Mouse (Mus musculus): ENCODE results near the gene Ccnjl. TPM values are rescaled to one million over a fixed set of nuclear protein-coding genes. Genes with fewer than 3 reads are reported as not detected.

The Ccnjl gene
- polyA plus RNA-seq, 1 experiment from 2014 or later, result 23.7 TPM

DNA sequence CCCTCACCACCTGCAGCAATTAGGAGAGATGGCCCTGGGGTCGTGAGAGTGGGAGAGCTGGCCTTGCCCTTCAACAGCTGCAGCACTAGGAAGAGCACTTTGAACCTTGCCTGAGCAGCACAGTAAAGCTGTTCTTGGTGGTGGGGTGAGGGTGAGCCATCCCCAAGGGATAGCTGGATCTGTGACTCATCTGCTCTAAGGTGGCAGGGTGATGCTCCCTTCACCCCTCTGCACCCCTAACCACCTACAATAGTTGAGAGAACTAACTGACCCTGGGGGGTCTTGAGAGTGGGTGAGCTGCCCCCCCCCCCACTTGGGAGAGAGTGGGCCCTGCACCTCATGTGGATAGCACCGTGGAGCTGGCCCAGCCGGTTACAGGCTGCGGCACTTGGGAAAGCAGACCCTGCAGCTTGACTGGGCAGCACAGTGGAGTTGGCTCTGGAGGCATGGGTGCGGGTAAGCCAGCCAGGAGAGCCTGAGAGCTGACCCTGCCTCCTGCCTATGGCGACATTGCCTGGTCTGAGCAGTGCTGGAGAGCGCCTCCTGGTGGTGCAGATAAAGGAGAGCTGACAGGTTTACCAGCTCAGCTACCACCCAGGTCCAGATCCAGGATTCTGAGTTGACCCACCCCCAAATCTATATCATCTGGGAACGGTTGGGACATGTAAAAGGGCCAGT is 12.1 kb upstream of the Ccnjl start:
- Histone ChIP-seq H3K27me3 (replicated peaks; ENCODE audit: control insufficient read depth, insufficient read depth, low read length) (no peaks in the 10 kb centered on the region), H3K36me3 (ENCODE audit: control insufficient read depth, insufficient read depth, low read length) (no peaks in the 10 kb centered on the region), H3K27ac (ENCODE audit: low read depth) (no peak overlapping the region), H3K4me3 (ENCODE audit: low read depth, low read length) (no peak overlapping the region), H3K9ac (ENCODE audit: low read length) (no peak overlapping the region), H3K9me3 (ENCODE audit: control insufficient read depth, low read length) (no peaks in the 10 kb centered on the region), H3K4me1 (replicated peaks; ENCODE audit: control insufficient read depth, insufficient read depth, low read length) (no peaks in the 10 kb centered on the region), H3K4me2 (ENCODE audit: low read length) (no peak overlapping the region)
- no peak for DNase-seq (ENCODE audit: low spot score)
- ATAC-seq (replicated peaks; ENCODE audit: low FRiP score, low TSS enrichment, low read depth), result peak; percentile 53; the same call in 1 of the 2 replicates
- 44% methylated on average over 8 of the region's 8 CpGs for WGBS

DNA sequence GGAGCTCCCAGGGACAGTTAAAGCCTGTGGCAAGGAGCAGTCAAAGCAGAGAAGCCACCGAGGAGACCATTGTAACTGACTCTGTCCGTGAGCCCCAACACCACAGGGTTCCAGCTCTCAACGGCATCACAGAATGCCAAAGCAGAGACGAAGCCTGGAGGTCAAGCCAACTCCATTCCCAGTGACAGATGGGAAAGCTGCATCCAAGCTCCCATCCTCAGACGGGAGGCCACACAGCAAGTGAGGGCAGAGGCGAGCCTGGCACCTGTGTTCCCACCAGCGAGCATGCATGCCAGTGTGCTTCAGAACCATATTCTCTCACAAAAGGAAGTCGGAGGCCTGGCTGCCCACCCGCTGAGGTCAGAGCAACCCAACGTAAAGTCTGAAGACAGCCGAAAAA is 10.9 kb upstream of the Ccnjl start:
- DNase-seq (ENCODE audit: low spot score), result no peak
- ATAC-seq (replicated peaks; ENCODE audit: low FRiP score, low TSS enrichment, low read depth), result no peak
- H3K27ac ChIP-seq (ENCODE audit: low read depth), result no peak overlapping the region
- 88% methylated on average over 11 of the region's 11 CpGs for WGBS
- H3K4me2 ChIP-seq (ENCODE audit: low read length), result no peak overlapping the region
- no peaks in the 10 kb centered on the region for H3K4me1 ChIP-seq (replicated peaks; ENCODE audit: control insufficient read depth, insufficient read depth, low read length)
- H3K36me3 ChIP-seq (ENCODE audit: control insufficient read depth, insufficient read depth, low read length), result no peaks in the 10 kb centered on the region
- no peaks in the 10 kb centered on the region for H3K9me3 ChIP-seq (ENCODE audit: control insufficient read depth, low read length)
- no peaks in the 10 kb centered on the region for H3K27me3 ChIP-seq (replicated peaks; ENCODE audit: control insufficient read depth, insufficient read depth, low read length)
- H3K4me3 ChIP-seq (ENCODE audit: low read depth, low read length), result no peak overlapping the region
- no peak overlapping the region for H3K9ac ChIP-seq (ENCODE audit: low read length)

DNA sequence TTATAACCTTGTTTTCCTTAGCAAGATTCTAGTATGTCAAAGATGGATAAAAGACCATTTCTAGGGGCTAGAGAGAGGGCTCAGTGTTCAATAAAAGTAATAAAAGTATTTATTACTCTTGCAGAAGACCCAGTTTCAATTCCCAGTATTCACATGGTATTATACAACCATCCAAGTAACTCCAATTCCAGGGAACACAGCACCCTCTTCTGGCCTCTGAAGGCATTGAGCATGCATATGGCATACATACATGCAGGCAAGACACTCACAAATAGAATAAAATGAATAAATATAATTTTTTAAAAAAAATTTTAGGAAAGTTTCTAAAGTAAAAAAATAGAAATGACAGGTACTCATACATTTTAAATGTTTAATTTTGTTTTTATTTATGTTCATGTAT is 10.5 kb upstream of the Ccnjl start:
- Histone ChIP-seq H3K4me2 (ENCODE audit: low read length) (no peak overlapping the region), H3K9me3 (ENCODE audit: control insufficient read depth, low read length) (no peaks in the 10 kb centered on the region), H3K9ac (ENCODE audit: low read length) (no peak overlapping the region), H3K36me3 (ENCODE audit: control insufficient read depth, insufficient read depth, low read length) (no peaks in the 10 kb centered on the region), H3K4me3 (ENCODE audit: low read depth, low read length) (no peak overlapping the region), H3K27me3 (replicated peaks; ENCODE audit: control insufficient read depth, insufficient read depth, low read length) (no peaks in the 10 kb centered on the region), H3K4me1 (replicated peaks; ENCODE audit: control insufficient read depth, insufficient read depth, low read length) (no peaks in the 10 kb centered on the region), H3K27ac (ENCODE audit: low read depth) (no peak overlapping the region)
- DNase-seq (ENCODE audit: low spot score) (no peak), ATAC-seq (replicated peaks; ENCODE audit: low FRiP score, low TSS enrichment, low read depth) (no peak)

DNA sequence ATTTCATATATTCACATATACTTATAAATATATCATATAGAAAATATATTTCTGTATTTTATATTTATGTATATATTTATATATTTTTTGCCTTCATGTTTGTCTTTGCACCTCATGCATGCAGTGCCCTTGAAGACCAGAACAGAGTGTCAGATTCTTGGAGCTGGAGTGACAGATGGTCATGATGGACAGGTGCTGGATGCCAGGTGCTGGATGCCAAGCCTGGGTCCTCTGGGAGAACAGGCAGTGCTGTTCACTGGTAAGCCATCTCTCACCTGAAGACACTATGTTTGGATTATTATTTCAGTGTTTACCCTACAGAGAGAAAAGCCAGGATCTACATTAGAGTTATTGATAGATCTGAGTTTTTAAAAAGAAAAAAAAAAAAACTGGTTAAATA is 9.8 kb upstream of the Ccnjl start:
- no peaks in the 10 kb centered on the region for H3K4me1 ChIP-seq (replicated peaks; ENCODE audit: control insufficient read depth, insufficient read depth, low read length)
- H3K9ac ChIP-seq (ENCODE audit: low read length), result no peak overlapping the region
- H3K36me3 ChIP-seq (ENCODE audit: control insufficient read depth, insufficient read depth, low read length), result no peaks in the 10 kb centered on the region
- ATAC-seq (replicated peaks; ENCODE audit: low FRiP score, low TSS enrichment, low read depth) (no peak), DNase-seq (ENCODE audit: low spot score) (no peak)
- H3K4me2 ChIP-seq (ENCODE audit: low read length), result no peak overlapping the region
- no peak overlapping the region for H3K4me3 ChIP-seq (ENCODE audit: low read depth, low read length)
- no peaks in the 10 kb centered on the region for H3K27me3 ChIP-seq (replicated peaks; ENCODE audit: control insufficient read depth, insufficient read depth, low read length)
- H3K27ac ChIP-seq (ENCODE audit: low read depth), result no peak overlapping the region
- no peaks in the 10 kb centered on the region for H3K9me3 ChIP-seq (ENCODE audit: control insufficient read depth, low read length)

DNA sequence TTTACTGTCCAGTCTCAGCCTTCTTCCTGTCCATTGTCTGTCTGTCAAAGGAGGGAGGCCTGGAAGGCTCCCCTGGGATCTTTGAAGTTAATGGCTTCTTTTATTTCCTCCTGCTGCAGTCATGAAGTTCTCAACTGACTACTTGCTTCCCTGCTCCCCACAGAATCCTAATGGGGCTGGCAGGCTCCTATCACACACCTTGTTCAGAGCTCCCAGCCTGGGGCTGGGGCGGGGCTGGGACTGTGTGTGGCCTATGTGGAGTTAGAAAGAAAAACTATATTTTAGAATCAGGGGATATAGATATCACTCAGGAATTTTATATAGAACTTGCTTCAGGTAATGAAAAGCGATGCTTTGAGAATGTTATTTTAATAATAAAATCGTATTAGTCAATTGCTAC is 8.1 kb upstream of the Ccnjl start:
- Histone ChIP-seq H3K4me1 (replicated peaks; ENCODE audit: control insufficient read depth, insufficient read depth, low read length) (no peaks in the 10 kb centered on the region), H3K4me3 (ENCODE audit: low read depth, low read length) (no peak overlapping the region), H3K4me2 (ENCODE audit: low read length) (no peak overlapping the region), H3K27me3 (replicated peaks; ENCODE audit: control insufficient read depth, insufficient read depth, low read length) (no peaks in the 10 kb centered on the region), H3K9me3 (ENCODE audit: control insufficient read depth, low read length) (no peaks in the 10 kb centered on the region), H3K36me3 (ENCODE audit: control insufficient read depth, insufficient read depth, low read length) (no peaks in the 10 kb centered on the region), H3K9ac (ENCODE audit: low read length) (no peak overlapping the region), H3K27ac (ENCODE audit: low read depth) (no peak overlapping the region)
- ATAC-seq (replicated peaks; ENCODE audit: low FRiP score, low TSS enrichment, low read depth) (no peak), DNase-seq (ENCODE audit: low spot score) (no peak)
- WGBS, result 80% methylated on average over 3 of the region's 3 CpGs

DNA sequence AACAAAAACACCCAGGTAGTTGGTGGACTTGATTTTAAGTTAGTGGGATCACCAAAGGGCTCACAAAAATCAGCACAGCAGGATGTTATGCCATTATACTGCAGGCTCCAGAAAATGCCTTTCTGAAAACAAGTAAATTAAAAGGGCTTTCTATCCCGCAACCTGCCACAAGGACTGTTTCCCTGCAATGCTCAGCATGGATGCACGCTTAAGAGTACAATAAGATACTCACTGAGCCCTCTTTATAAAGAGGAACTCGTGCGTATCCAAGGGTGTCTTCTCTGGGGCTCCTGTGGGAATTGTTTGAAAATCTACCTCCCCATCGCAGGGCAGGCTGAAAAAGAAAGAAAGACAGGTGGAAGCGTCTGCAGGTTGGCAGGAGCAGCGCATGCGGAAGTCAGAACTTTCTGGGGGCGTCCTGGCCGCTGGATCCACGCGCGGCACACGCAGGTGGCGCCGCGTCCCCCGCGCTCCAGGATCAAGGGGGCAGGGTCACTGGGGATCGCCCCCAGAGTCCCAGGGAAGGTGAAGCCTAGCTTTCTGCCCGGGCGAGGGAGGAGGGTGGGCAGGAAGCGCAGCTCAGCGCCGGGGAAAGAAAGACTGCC is 404 bp upstream of the Ccnjl start:
- Histone ChIP-seq H3K4me2 (ENCODE audit: low read length) (peak overlapping the region; percentile 82), H3K27me3 (replicated peaks; ENCODE audit: control insufficient read depth, insufficient read depth, low read length) (no peaks in the 10 kb centered on the region), H3K4me1 (replicated peaks; ENCODE audit: control insufficient read depth, insufficient read depth, low read length) (peaks cover 9% of the 10 kb centered on the region), H3K36me3 (ENCODE audit: control insufficient read depth, insufficient read depth, low read length) (peaks cover 7% of the 10 kb centered on the region), H3K9ac (ENCODE audit: low read length) (peak overlapping the region; percentile 81), H3K4me3 (ENCODE audit: low read depth, low read length) (peak overlapping the region; percentile 90), H3K9me3 (ENCODE audit: control insufficient read depth, low read length) (no peaks in the 10 kb centered on the region), H3K27ac (ENCODE audit: low read depth) (peak overlapping the region; percentile 66)
- DNase-seq (ENCODE audit: low spot score) (no peak), ATAC-seq (replicated peaks; ENCODE audit: low FRiP score, low TSS enrichment, low read depth) (peak; percentile 34; the same call in 1 of the 2 replicates)
- WGBS, result 2% methylated on average over 24 of the region's 25 CpGs

DNA sequence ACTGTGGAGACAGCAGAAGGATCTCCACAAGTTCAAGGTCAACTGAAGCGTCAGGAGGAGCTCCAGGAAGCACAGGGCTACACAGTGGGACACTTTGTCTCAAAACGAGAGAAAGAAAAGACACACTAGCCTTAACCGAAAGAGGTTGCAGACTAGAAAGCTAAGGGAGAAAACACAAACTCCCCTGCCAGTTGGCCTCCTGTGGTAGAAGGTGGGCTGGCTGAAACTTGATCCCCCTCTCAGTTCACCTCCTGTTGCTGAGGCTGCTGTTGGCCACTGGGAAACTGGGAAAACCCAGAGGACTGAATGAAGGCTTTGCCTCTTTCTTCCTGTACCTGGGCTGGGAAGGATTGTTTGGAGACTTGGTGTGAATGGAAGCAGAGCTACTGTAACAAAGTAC is 1.5 kb downstream of the Ccnjl start:
- H3K4me2 ChIP-seq (ENCODE audit: low read length), result peak overlapping the region; percentile 82
- H3K27me3 ChIP-seq (replicated peaks; ENCODE audit: control insufficient read depth, insufficient read depth, low read length), result no peaks in the 10 kb centered on the region
- no peak overlapping the region for H3K9ac ChIP-seq (ENCODE audit: low read length)
- DNase-seq (ENCODE audit: low spot score) (no peak), ATAC-seq (replicated peaks; ENCODE audit: low FRiP score, low TSS enrichment, low read depth) (no peak)
- no peaks in the 10 kb centered on the region for H3K9me3 ChIP-seq (ENCODE audit: control insufficient read depth, low read length)
- H3K4me3 ChIP-seq (ENCODE audit: low read depth, low read length), result peak overlapping the region; percentile 90
- peaks cover 23% of the 10 kb centered on the region for H3K36me3 ChIP-seq (ENCODE audit: control insufficient read depth, insufficient read depth, low read length)
- WGBS, result 18% methylated on average over 3 of the region's 3 CpGs
- no peak overlapping the region for H3K27ac ChIP-seq (ENCODE audit: low read depth)
- peaks cover 9% of the 10 kb centered on the region for H3K4me1 ChIP-seq (replicated peaks; ENCODE audit: control insufficient read depth, insufficient read depth, low read length)

DNA sequence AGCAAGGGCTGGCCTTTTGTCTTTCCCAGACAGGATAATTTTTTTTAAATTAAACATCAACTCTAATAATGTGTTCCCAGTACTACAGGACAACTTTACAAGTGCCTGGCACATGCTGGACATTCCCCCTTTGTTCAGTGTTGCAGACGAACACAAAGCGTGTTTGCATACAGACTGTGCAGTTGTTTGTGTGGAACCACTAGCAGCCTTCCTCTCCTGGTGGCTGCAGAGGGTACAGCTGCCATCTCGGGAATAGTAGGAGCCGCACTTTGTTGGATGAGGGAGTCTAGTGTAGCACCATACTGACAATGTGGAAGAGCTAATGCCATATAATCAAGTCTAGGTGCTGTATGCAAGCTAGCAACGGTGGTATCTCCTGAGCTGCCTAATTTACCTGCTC is 3.0 kb downstream of the Ccnjl start:
- Histone ChIP-seq H3K9me3 (ENCODE audit: control insufficient read depth, low read length) (no peaks in the 10 kb centered on the region), H3K36me3 (ENCODE audit: control insufficient read depth, insufficient read depth, low read length) (peaks cover 31% of the 10 kb centered on the region), H3K4me1 (replicated peaks; ENCODE audit: control insufficient read depth, insufficient read depth, low read length) (peaks cover 9% of the 10 kb centered on the region), H3K4me3 (ENCODE audit: low read depth, low read length) (no peak overlapping the region), H3K9ac (ENCODE audit: low read length) (no peak overlapping the region), H3K4me2 (ENCODE audit: low read length) (0 out of 2 replicates have a peak overlapping the region, but pooled peaks have one; percentile 26), H3K27me3 (replicated peaks; ENCODE audit: control insufficient read depth, insufficient read depth, low read length) (no peaks in the 10 kb centered on the region), H3K27ac (ENCODE audit: low read depth) (no peak overlapping the region)
- no peak for ATAC-seq (replicated peaks; ENCODE audit: low FRiP score, low TSS enrichment, low read depth)
- 72% methylated on average over 5 of the region's 5 CpGs for WGBS
- DNase-seq (ENCODE audit: low spot score), result no peak

DNA sequence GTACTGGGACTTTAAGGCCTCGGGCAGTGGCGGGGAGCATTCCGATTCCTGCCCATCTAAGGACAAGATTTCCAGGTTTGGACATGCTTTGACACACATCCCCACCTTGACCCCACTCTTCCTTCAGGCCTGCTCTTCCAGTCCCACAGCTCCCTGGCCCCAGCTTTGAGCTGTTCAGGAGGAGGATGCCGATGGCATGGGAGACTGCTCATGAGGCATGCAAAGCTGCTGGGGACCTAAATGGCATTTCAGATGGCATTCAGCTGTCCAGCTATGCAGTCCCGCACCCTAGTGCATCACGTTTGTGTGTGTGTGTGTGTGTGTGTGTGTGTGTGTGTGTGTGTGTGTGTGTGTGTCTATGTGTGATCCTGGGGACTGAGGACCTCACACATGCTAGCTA is 8.5 kb downstream of the Ccnjl start:
- Histone ChIP-seq H3K4me3 (ENCODE audit: low read depth, low read length) (no peak overlapping the region), H3K9me3 (ENCODE audit: control insufficient read depth, low read length) (no peaks in the 10 kb centered on the region), H3K27ac (ENCODE audit: low read depth) (no peak overlapping the region), H3K4me2 (ENCODE audit: low read length) (no peak overlapping the region), H3K9ac (ENCODE audit: low read length) (no peak overlapping the region), H3K27me3 (replicated peaks; ENCODE audit: control insufficient read depth, insufficient read depth, low read length) (no peaks in the 10 kb centered on the region), H3K36me3 (ENCODE audit: control insufficient read depth, insufficient read depth, low read length) (peaks cover 40% of the 10 kb centered on the region), H3K4me1 (replicated peaks; ENCODE audit: control insufficient read depth, insufficient read depth, low read length) (0 out of 2 replicates have a peak, but pooled peaks cover 4% of the 10 kb centered on the region)
- ATAC-seq (replicated peaks; ENCODE audit: low FRiP score, low TSS enrichment, low read depth) (no peak), DNase-seq (ENCODE audit: low spot score) (no peak)
- 93% methylated on average over 6 of the region's 6 CpGs for WGBS

All from intestine, embryonic 14.5 days (tissue).